Mouse (Mus musculus) kidney, embryonic 15.5 days (tissue): ENCODE data around the gene Zfp974. TPM values are rescaled to one million over a fixed set of nuclear protein-coding genes. Genes with fewer than 3 reads are reported as not detected.
"Not testable (repeated sequence)": the region's sequence is repeated elsewhere in the genome, so short reads cannot be mapped to it uniquely, and the experiment has no call there.

Source experiments
- ATAC-seq: fragments of 200-750 bp; cut with Nextera tagmentation; replicated peaks from 2 replicates; pipeline ENCODE4 v1.8.0; 2017; ENCODE audit warnings: moderate TSS enrichment; ENCODE audit not compliant: low FRiP score
- H3K27ac ChIP-seq: fragments of 300-500 bp; sonication (generic); 2 replicates; pipeline ENCODE4 v1.5.1; 2015; ENCODE audit warnings: mild to moderate bottlenecking, inconsistent platforms
- H3K27me3 ChIP-seq: fragments of 300-500 bp; sonication (generic); 2 replicates; pipeline ENCODE4 v1.6.1; 2015; ENCODE audit warnings: inconsistent platforms
- H3K36me3 ChIP-seq: fragments of 300-500 bp; sonication (generic); 2 replicates; pipeline ENCODE4 v1.6.1; 2015; ENCODE audit warnings: inconsistent platforms
- H3K4me1 ChIP-seq: fragments of 300-500 bp; sonication (generic); 2 replicates; pipeline ENCODE4 v1.6.1; 2015; ENCODE audit warnings: inconsistent platforms
- H3K4me2 ChIP-seq: fragments of 300-500 bp; sonication (generic); 2 replicates; pipeline ENCODE4 v1.6.1; 2015; ENCODE audit warnings: moderate library complexity, mild to moderate bottlenecking, inconsistent platforms
- H3K4me3 ChIP-seq: fragments of 300-500 bp; sonication (generic); replicated peaks from 2 replicates; pipeline ENCODE4 v1.5.1; 2015; ENCODE audit warnings: mild to moderate bottlenecking, inconsistent platforms
- H3K9ac ChIP-seq: fragments of 300-500 bp; sonication (generic); 2 replicates; pipeline ENCODE4 v1.6.1; 2015; ENCODE audit warnings: mild to moderate bottlenecking, inconsistent platforms
- H3K9me3 ChIP-seq: fragments of 300-500 bp; sonication (generic); replicated peaks from 2 replicates; pipeline ENCODE4 v1.6.1; 2016; ENCODE audit warnings: inconsistent platforms
- WGBS: fragments of 180-500 bp; shearing (Covaris S2); methylation state at CpG from one replicate; pipeline ENCODE4 v1.1.7; 2015; ENCODE audit warnings: mixed read lengths; 5-methylcytosine and 5-hydroxymethylcytosine counted together
- polyA plus RNA-seq: library from polyadenylated mRNA; unstranded; fragments of >200 nt; fragmentation: Nextera tagmentation; extraction: Ambion mirVana; gene quantifications from 2 replicates; pipeline ENCODE4 v1.2.1, GENCODE M21; 2015

Gene Zfp974
- polyA plus RNA-seq: 10.4 and 12.4 TPM in 2 replicates

- no peaks in the 10 kb centered on the region for H3K27me3 ChIP-seq
- 4% methylated on average over 40 of the region's 40 CpGs for WGBS
- no peaks in the 10 kb centered on the region for H3K9me3 ChIP-seq
- H3K4me3 ChIP-seq: peak within 1 kb of the TSS; percentile 73
- ATAC-seq: peak; percentile 80
- H3K4me2 ChIP-seq: peak within 1 kb of the TSS; percentile 80
- H3K4me1 ChIP-seq: peaks cover 12% of the 10 kb centered on the region
- H3K27ac ChIP-seq: peak within 1 kb of the TSS; percentile 45; the same call in 1 of the 2 replicates
- H3K36me3 ChIP-seq: peaks cover 15% of the 10 kb centered on the region
- peak within 1 kb of the TSS; percentile 72 for H3K9ac ChIP-seq
These were observed at the start of gene Zfp974 for GRCm38 (mm10) chr7:27928818-27929695. Gene Zfp974 (minus strand): TSS chr7:27929460.

GRCm38 (mm10) chr7:27949451-27949850 lies 20.2 kb upstream of the Zfp974 start:
- not testable (repeated sequence) for H3K4me3 ChIP-seq, H3K27ac ChIP-seq, H3K4me2 ChIP-seq, H3K27me3 ChIP-seq, H3K4me1 ChIP-seq, H3K36me3 ChIP-seq, H3K9me3 ChIP-seq, H3K9ac ChIP-seq, ATAC-seq
- 92% methylated on average over 13 of the region's 13 CpGs for WGBS

GRCm38 (mm10) chr7:27941869-27942268 lies 12.6 kb upstream of the Zfp974 start:
- not testable (repeated sequence) for H3K4me1 ChIP-seq, H3K36me3 ChIP-seq, H3K27me3 ChIP-seq, H3K27ac ChIP-seq, H3K9ac ChIP-seq, H3K9me3 ChIP-seq, H3K4me2 ChIP-seq, H3K4me3 ChIP-seq, ATAC-seq
- 68% methylated on average over 6 of the region's 7 CpGs for WGBS

GRCm38 (mm10) chr7:27933800-27934158 lies 4.5 kb upstream of the Zfp974 start:
- WGBS: 21% methylated on average over 1 of the region's 9 CpGs
- peak overlapping the region; percentile 54 for H3K4me2 ChIP-seq
- H3K36me3 ChIP-seq, ATAC-seq, H3K27ac ChIP-seq, H3K9me3 ChIP-seq, H3K9ac ChIP-seq, H3K27me3 ChIP-seq, H3K4me1 ChIP-seq: not testable (repeated sequence)
- H3K4me3 ChIP-seq: peak overlapping the region; percentile 17; the same call in 1 of the 2 replicates

- WGBS: 22% methylated on average over 7 of the region's 7 CpGs
- H3K4me1 ChIP-seq: peaks cover 9% of the 10 kb centered on the region
- H3K36me3 ChIP-seq: no peaks in the 10 kb centered on the region
- 0 out of 2 replicates have a peak, but pooled peaks have one; percentile 60 for ATAC-seq
- no peaks in the 10 kb centered on the region for H3K27me3 ChIP-seq
- no peak overlapping the region for H3K27ac ChIP-seq
- H3K4me3 ChIP-seq: peak overlapping the region; percentile 17; the same call in 1 of the 2 replicates
- peak overlapping the region; percentile 54 for H3K4me2 ChIP-seq
- no peaks in the 10 kb centered on the region for H3K9me3 ChIP-seq
- H3K9ac ChIP-seq: 0 out of 2 replicates have a peak overlapping the region, but pooled peaks have one; percentile 31
These were observed 4.0 kb upstream of the Zfp974 start for GRCm38 (mm10) chr7:27933050-27933799.

GRCm38 (mm10) chr7:27927041-27927440 lies 2.2 kb downstream of the Zfp974 start:
- not testable (repeated sequence) for H3K9ac ChIP-seq, H3K27me3 ChIP-seq, ATAC-seq, H3K27ac ChIP-seq, H3K4me3 ChIP-seq, H3K4me2 ChIP-seq, H3K9me3 ChIP-seq, H3K4me1 ChIP-seq
- 51% methylated on average over 4 of the region's 4 CpGs for WGBS
- peaks cover 21% of the 10 kb centered on the region for H3K36me3 ChIP-seq

GRCm38 (mm10) chr7:27910952-27911351 lies 18.3 kb downstream of the Zfp974 start:
- not testable (repeated sequence) for H3K9ac ChIP-seq, H3K4me2 ChIP-seq, H3K27me3 ChIP-seq, H3K27ac ChIP-seq, H3K4me1 ChIP-seq, H3K9me3 ChIP-seq, ATAC-seq, H3K4me3 ChIP-seq
- 75% methylated on average over 4 of the region's 4 CpGs for WGBS
- peaks cover 46% of the 10 kb centered on the region for H3K36me3 ChIP-seq

- H3K4me1 ChIP-seq: no peaks in the 10 kb centered on the region
- ATAC-seq: no peak
- H3K4me2 ChIP-seq: no peak overlapping the region
- 70% methylated on average over 11 of the region's 11 CpGs for WGBS
- peaks cover 13% of the 10 kb centered on the region for H3K36me3 ChIP-seq
- no peak overlapping the region for H3K9ac ChIP-seq
- 0 out of 2 replicates have a peak, but pooled peaks cover 4% of the 10 kb centered on the region for H3K9me3 ChIP-seq
- H3K27me3 ChIP-seq: no peaks in the 10 kb centered on the region
- no peak overlapping the region for H3K27ac ChIP-seq
- H3K4me3 ChIP-seq: no peak overlapping the region
These were observed 24.0 kb downstream of the Zfp974 start for GRCm38 (mm10) chr7:27905061-27905848.

GRCm38 (mm10) chr7:27900601-27901000 lies 28.7 kb downstream of the Zfp974 start:
- no peaks in the 10 kb centered on the region for H3K36me3 ChIP-seq
- no peaks in the 10 kb centered on the region for H3K27me3 ChIP-seq
- WGBS: 90% methylated on average over 4 of the region's 4 CpGs
- H3K4me1 ChIP-seq: no peaks in the 10 kb centered on the region
- no peak overlapping the region for H3K4me2 ChIP-seq
- 0 out of 2 replicates have a peak, but pooled peaks cover 4% of the 10 kb centered on the region for H3K9me3 ChIP-seq
- no peak overlapping the region for H3K27ac ChIP-seq
- ATAC-seq: no peak
- H3K9ac ChIP-seq: no peak overlapping the region
- no peak overlapping the region for H3K4me3 ChIP-seq

GRCm38 (mm10) chr7:27881721-27882120 lies 47.5 kb downstream of the Zfp974 start:
- no peak overlapping the region for H3K4me2 ChIP-seq
- H3K27ac ChIP-seq: no peak overlapping the region
- WGBS: 96% methylated on average over 4 of the region's 4 CpGs
- H3K9me3 ChIP-seq: peaks cover 3% of the 10 kb centered on the region; the same call in 1 of the 2 replicates
- H3K9ac ChIP-seq: no peak overlapping the region
- peaks cover 74% of the 10 kb centered on the region for H3K36me3 ChIP-seq
- ATAC-seq: no peak
- H3K4me1 ChIP-seq: no peaks in the 10 kb centered on the region
- H3K27me3 ChIP-seq: no peaks in the 10 kb centered on the region
- no peak overlapping the region for H3K4me3 ChIP-seq

- H3K9me3 ChIP-seq, H3K27ac ChIP-seq, H3K4me3 ChIP-seq, H3K27me3 ChIP-seq, H3K4me2 ChIP-seq, ATAC-seq, H3K9ac ChIP-seq: not testable (repeated sequence)
- peaks cover 35% of the 10 kb centered on the region for H3K36me3 ChIP-seq
- 80% methylated on average over 5 of the region's 5 CpGs for WGBS
- peaks cover 14% of the 10 kb centered on the region for H3K4me1 ChIP-seq
These were observed 66.7 kb downstream of the Zfp974 start for GRCm38 (mm10) chr7:27862578-27862977.
